Mouse (Mus musculus) gastrocnemius, adult 18-20 months (tissue): Measurements from ENCODE around the gene Mrpl43. TPM values are rescaled to one million over a fixed set of nuclear protein-coding genes. Genes with fewer than 3 reads are reported as not detected.
A peak's percentile ranks its signal among the peaks of the same experiment; 100 is the strongest.
"Not testable (repeated sequence)": the region's sequence is repeated elsewhere in the genome, so short reads cannot be mapped to it uniquely, and the experiment has no call there.

ENCODE experiments used
- DNase-seq: peaks from one replicate; pipeline ENCODE4 v3.0.0; 2021; ENCODE audit warnings: low spot score
- long read RNA-seq, 2 experiments: library from polyadenylated mRNA; stranded (forward); transcript quantifications; one replicate each; pipeline ENCODE4 v2.0.0; 2021
- total RNA-seq, 2 experiments: library from RNA; stranded (reverse); gene quantifications; 2 replicates each; pipeline ENCODE4 v1.2.3; 2021

Gene Mrpl43
- total RNA-seq = 10 to 100 TPM; 34.2 to 35.3 TPM
- long read RNA-seq, experiment 1, transcript Mrpl43-201 (3 exons, 1,398 nt) = major isoform, 41 of 44 reads
- long read RNA-seq, experiment 1, partial matches to known transcripts = 0 of 44 reads
- long read RNA-seq, experiment 1, other reads (novel, unspliced or antisense) = 2 of 44 reads
- long read RNA-seq, experiment 2, transcript Mrpl43-201 (3 exons, 1,398 nt) = major isoform, 13 of 16 reads
- long read RNA-seq, experiment 2, partial matches to known transcripts = 1 of 16 reads
- long read RNA-seq, experiment 2, other reads (novel, unspliced or antisense) = 1 of 16 reads

GRCm38 (mm10) chr19:45005957-45006712 lies at the start of gene Mrpl43:
TSS of gene Mrpl43 (minus strand) at chr19:45006442.
- peak; percentile 97 for DNase-seq

DNA sequence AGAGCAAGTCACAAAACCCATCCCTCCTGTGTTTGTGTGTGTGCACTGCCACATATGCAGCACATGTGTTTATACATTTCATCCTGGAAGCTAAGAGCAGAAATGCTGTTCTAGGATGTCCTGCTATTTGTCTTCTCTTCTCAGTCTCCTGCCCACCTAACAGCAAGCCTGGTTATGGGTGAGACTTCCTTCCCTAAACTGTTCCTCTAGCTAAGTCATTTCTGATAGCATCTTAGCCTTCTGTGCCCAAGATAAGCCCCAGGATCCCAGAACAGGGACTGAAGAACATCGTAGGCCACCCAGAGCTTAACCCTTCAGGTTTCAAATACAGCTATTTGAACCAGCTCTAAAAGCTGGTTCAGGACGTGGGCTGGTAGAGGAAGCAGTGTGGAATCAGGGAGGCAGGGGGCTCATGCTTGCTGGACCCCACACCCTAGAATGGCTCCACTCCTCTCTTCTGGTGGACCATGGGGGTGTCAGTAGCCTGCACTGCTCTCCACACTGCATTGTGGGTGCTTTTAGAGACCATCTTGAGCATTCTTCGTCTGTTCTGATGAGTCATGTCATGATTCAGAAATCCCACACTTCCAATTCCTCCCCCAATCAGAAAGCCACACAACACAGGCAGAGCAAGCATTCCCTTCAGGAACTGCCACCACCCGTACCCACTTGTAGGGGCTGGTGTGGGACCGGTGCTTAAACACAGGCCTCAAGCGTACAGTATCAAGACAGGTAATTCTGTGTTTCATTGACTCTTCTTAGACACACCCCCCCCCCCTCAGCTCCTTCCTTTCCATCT lies 48.8 kb upstream of the Mrpl43 start:
- DNase-seq = no peak

- no peak for DNase-seq
Observed at GRCm38 (mm10) chr19:45053451-45053850, 47.2 kb upstream of the Mrpl43 start.

DNA sequence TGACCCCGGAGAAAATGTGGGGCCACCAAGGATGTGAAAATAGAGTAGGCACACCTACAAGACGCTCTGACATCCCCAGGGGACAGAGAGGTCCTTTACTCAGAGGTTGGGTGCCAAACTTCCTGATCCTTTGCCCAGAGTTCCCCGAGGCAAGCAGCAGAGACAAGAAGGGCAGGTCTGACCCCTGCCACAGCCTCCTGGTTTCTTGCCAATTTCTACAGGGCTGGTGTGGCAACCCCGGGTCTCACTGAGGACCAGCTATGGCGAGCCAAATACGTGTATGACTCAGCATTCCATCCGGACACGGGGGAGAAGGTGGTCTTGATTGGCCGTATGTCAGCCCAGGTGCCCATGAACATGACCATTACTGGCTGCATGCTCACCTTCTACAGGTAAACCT lies 43.3 kb upstream of the Mrpl43 start:
- DNase-seq = no peak

DNA sequence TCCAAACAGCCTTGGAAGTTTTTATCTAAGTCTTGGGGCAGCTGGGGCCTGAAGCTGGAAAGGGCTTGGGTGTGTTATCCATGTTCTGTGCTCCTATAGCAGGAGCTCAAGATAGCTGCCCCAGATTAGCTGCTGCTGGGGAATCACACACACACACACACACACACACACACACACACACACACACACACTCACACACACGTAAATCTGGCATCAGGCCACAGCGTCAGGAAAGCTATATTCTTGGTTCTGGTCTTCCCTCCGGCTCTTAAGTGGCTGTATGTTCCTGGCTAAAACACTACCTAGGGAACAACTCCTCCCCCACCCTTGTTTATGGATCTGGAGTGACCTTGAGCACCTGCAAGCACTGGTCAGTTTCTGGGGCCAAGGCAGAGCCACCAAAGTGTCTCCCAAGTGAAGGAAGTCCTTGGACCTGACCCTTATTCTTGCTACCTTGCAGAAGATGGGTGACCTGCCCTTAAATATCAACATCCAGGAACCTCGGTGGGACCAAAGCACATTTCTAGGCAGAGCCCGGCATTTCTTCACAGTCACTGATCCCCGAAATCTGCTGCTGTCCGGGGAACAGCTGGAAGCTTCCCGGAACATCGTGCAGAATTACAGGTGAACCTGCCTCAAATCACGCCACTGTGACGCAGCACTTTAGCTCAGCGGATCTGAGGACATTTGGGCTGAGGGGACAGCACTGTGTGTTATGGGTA lies 42.6 kb upstream of the Mrpl43 start:
- DNase-seq = no peak

- peak; percentile 59 for DNase-seq
Observed at GRCm38 (mm10) chr19:45047935-45048643, 41.8 kb upstream of the Mrpl43 start.

- peak; percentile 96 for DNase-seq
Observed at GRCm38 (mm10) chr19:45047417-45047934, 41.2 kb upstream of the Mrpl43 start, which contains the start of gene Sfxn3. TSS of gene Sfxn3 (plus strand) at chr19:45047503.

GRCm38 (mm10) chr19:45046523-45047321 lies 40.5 kb upstream of the Mrpl43 start:
- peak; percentile 89 for DNase-seq

DNA sequence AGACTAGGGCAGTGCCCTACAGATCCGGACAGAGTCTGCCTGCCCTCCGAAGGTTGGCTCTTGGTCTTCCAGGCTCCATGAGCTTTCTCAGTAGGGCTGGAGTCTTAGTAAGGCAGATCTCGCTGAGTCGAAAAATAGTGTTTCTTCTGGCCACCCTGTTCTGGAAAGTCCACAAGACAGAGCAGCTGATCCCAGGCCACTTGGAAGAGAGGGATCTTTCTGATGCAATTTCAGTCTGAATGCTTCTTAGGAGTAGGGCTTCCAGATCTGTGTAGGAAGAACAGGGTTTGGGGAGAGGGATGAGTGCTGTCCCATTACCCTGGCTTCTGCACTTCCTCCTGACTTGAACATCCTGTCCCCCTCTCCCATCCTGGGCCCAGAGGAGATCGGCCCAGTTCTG lies 39.4 kb upstream of the Mrpl43 start, which contains the start of gene Pdzd7:
TSS of gene Pdzd7 (minus strand) at position 67 of the 400 bp plus-strand sequence.
- DNase-seq = no peak

DNA sequence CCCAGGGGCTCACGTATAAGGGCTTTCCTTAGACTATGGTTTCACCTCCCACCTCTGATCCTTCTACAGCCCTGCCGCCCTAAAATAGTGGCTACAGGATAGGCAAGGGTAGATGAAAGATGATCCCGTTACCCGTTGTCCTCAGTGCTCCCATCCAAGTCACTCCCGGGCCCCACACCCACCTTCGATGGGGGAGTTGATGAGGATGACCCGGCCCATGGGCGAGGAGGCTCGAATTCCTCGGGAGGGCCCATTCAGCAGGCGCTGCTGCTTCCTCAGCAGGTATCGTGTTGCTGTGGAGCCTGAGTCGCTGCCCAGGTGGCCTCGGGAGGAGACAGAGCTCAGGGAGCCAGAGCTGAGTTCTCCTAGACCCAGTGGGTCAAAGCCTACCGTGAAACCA lies 39.0 kb upstream of the Mrpl43 start:
- peak; percentile 79 for DNase-seq

DNA sequence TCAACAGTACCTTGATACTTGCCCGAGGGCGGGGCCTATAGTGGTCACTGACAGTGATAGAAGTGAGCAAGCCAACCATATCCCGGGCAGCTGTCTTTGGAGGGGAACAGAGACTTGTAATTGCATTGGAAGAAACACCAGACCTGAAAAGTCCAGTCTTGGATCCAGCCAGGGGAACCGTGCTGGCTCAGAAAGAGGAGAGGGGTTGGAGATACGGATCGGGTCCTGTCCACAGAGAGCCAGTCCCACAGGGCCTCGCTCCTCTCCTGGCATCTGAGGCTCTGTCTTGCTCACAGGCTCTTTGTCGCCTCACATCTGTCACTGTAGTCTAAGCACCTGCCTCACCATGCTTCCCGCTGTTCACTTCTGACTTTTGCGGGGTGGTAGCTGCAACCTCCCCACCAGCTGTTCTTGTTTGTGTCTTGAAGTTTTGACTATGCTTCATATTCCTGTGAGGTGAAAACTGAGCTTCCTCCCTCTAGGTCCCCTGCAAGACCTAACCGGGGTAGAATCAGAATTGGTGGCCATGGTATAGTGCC lies 38.2 kb upstream of the Mrpl43 start:
- DNase-seq = no peak

DNA sequence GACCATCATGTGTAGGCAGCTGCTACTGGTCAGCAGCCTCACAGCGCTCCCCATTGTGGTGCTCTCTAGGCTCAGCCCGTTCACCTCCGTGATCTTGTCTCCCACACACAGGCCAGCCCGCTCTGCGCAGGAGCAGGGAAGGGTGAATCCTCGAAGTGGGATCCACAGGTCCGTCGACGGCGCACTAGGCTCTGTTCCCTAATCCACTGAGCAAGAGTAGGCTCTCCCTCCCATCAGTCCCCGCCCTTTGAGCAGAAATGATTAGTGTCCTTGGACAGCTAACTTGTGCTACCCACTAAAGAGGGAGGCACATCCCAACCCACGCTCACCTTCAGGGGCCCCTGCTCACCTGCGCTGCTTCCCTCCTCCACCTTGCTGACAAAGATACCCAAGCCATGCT lies 34.0 kb upstream of the Mrpl43 start:
- DNase-seq = no peak

DNA sequence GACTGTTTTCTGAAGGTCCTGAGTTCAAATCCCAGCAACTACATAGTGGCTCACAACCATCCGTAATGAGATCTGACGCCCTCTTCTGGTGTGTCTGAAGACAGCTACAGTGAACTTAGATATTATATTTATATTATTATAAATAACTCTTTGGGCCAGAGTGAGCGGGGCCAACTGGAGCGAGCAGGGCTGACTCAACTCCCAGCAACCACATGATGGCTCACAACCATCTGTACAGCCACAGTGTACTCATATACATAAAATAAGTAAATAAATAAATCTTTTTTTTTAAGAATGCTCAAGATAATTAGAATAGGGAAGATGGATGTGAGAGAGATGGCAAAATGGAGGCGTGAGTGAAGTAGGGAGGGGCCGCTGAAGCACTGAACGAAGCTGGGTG lies 32.0 kb upstream of the Mrpl43 start:
- DNase-seq = not testable (repeated sequence)

DNA sequence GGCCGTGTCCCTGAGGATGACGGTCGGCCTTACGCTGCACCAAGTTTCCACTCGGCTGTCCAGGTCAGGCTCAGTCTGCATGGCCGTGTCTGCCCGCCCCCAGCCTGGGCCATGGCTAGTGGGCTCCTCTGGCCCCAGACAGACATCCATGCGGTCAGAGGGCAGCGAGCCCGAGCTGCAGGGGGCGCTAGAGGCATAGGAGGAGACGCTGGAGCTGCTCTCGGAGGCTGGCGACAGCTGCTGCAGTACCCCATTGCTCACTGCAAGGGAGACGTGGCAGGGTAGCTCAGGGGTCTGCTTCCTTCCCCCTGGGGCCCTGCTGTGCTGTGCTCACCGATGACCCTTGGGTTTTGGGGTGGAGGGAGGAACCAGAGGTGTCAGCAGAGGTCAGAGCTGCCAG lies 30.6 kb upstream of the Mrpl43 start:
- peak; percentile 77 for DNase-seq

DNA sequence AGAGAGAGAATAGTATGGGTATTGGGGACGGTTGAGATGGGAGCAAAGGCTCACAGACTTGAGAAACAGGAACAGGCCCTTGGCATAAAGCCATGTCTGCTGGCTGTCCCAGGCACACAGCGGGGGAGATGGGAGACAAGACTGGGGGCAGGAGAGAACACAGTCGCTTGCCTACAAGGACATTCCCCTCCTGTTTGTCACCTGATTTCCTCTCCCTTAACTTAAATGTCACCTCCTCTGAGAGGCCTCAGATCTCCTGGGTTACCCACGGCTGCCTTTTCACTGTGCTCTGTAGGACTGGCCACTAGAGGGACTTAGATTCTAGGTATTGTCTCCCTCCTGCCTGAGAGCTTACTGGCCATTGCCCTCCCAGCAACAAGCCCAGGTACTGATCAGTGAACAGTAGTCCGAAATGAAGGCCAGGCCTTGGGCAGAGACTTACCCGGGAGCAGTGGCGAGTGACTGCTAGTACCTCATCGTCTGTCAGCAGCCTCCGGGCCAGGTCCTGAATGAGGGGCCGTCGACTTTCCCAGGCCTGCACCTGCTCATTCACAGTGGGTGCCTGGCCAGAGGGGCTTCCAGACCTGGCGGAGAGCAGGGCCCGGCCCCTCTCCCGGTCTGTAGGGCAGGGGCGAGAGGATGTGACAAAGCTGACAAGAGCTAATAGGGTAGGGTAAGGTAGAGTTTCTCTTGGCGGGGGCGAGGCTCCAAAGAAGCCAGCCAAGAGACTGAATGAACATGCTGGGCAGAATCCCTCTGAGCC lies 26.5 kb upstream of the Mrpl43 start:
- DNase-seq = no peak

DNA sequence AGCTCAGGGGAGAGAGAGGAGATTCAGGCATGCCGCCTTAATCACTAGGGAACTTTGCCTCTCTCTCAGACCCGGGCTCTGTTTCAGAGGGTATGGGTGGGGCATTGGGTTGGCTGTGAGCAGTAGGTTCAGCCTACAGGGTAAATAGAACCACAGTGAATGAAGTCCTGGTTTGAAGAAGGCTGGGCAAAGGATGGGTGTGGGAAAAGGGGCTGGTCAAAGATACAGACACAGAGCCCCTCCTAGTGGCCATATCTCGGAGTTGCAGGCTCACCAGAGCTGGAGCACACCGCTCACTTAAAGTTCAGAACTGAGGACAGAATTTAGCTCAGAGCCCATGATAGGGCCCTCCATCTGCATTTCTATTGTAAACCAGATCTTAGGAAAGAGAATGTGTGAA lies 25.5 kb upstream of the Mrpl43 start:
- DNase-seq = peak; percentile 86

DNA sequence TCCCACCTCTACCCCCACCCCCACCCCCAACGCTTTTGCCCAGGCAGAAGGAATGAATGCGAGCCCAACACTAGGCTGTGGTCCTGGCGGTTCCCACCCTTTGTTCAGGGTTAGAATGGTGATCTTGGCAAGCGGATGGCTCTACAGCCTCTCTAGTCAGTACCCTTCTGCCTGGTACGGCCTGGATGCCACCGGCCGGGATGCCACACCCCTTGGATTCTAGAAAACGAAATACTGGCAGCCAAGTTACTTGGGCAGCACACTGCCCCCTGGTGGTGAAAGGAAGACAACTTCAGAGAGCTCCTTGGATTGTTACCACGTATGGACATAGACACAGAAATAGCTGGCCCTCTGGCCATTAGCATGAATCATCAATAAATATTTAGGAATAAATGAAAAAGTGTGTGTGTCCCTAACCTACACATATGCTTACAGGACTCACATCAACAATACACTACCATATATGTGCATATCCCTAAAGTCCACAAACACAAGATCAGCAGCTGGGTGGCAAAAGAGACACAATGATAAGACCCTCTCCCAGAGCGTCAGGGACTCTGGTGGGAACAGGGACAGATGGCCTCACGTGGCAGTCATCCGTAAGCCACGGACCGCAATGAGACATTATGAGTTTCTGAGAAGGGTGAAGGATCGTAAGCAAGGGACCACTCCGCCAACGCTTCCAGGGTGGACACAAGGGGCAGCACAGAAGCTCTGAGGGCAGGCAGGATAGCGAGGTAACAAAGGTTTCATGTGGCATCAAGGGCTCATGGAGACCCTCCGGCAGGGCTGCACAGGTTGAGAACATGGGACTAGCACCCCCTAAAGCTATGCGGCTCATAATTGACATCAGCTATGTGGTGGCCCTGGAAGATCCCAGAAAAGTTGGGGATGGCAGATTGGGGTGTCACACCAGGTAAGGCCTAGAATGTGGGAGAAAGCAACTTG lies 24.8 kb upstream of the Mrpl43 start:
- DNase-seq = peak; percentile 85
